Mouse (Mus musculus): ENCODE data around the gene Tmtc4. TPM values are rescaled to one million over a fixed set of nuclear protein-coding genes. Genes with fewer than 3 reads are reported as not detected.

Tmtc4 gene
- total and polyA plus RNA-seq, 3 experiments, result 1.4 to 3.3 (median 2.7) TPM

- no peak for DNase-seq (ENCODE audit: extremely low read depth)
- Histone ChIP-seq H3K79me2 (replicated peaks; ENCODE audit: control insufficient read depth, extremely low read depth, insufficient read depth, poor library complexity, severe bottlenecking) (no peaks in the 10 kb centered on the region), H3K9ac (ENCODE audit: insufficient read depth, low read depth) (no peak overlapping the region), H3K4me2 (ENCODE audit: insufficient read depth, low read depth, poor library complexity, severe bottlenecking) (no peak overlapping the region), H3K4me1 (ENCODE audit: control insufficient read depth in 1 of 2, insufficient read depth in 2 of 2) (peaks cover 0 to 17% of the 10 kb centered on the region in 2 experiments; a peak in 2 of 4 replicates), H3K27me3 (replicated peaks) (no peaks in the 10 kb centered on the region), H3K4me3 (replicated peaks in 1 of 3; ENCODE audit: low read depth in 2 of 3, low read length in 2 of 3, poor library complexity in 1 of 3) (no peak overlapping the region), H3K27ac (ENCODE audit: insufficient read depth, low read depth) (no peak overlapping the region), H3K9me3 (replicated peaks; ENCODE audit: low read length) (no peaks in the 10 kb centered on the region), H3K36me3 (replicated peaks in 1 of 2; ENCODE audit: control insufficient read depth in 1 of 2, insufficient read depth in 1 of 2, low read length in 1 of 2) (peaks cover 40 to 61% of the 10 kb centered on the region in 2 experiments)
- TF ChIP-seq ELF1 (IDR thresholded peaks at IDR 0.05; ENCODE audit: low read depth, low read length), result no peak
- no peak for TF ChIP-seq USF2 (conservative IDR thresholded peaks at IDR 0.05; ENCODE audit: low read depth, low read length)
- TF ChIP-seq PAX5 (IDR thresholded peaks at IDR 0.05; ENCODE audit: low read length), result no peak
- TF ChIP-seq MEF2A (IDR thresholded peaks at IDR 0.05; ENCODE audit: borderline replicate concordance, low read depth, low read length), result no peak
- TF ChIP-seq USF1 (IDR thresholded peaks at IDR 0.05; ENCODE audit: low read depth, low read length), result no peak
- no peak for TF ChIP-seq IRF4 (IDR thresholded peaks at IDR 0.05; ENCODE audit: low read depth, low read length)
- TF ChIP-seq MYC (IDR thresholded peaks at IDR 0.05; ENCODE audit: low read depth, low read length), result no peak
- in situ Hi-C loops (cut with MboI; ENCODE audit: low pct_ligation_motif_present, low pct_unique_long_range_greater_than_20kb, low sequenced_read_pairs), result loop anchor here (25.0 kb wide), 2 partner anchors 371 to 671 kb away; no protein-coding TSS in a partner anchor
- dilution Hi-C loops (cut with MboI; ENCODE audit: extremely low pct_ligation_motif_present, extremely low pct_unique_long_range_greater_than_20kb, low sequenced_read_pairs), result no loop called here
Measured at GRCm38 (mm10) chr14:122883410-122883806, 100.4 kb downstream of the Tmtc4 start.

GRCm38 (mm10) chr14:122882795-122883409 is 100.9 kb downstream of the Tmtc4 start:
- in situ Hi-C loops (cut with MboI; ENCODE audit: low pct_ligation_motif_present, low pct_unique_long_range_greater_than_20kb, low sequenced_read_pairs), result loop anchor here (25.0 kb wide), 2 partner anchors 371 to 671 kb away; no protein-coding TSS in a partner anchor
- Histone ChIP-seq H3K79me2 (replicated peaks; ENCODE audit: control insufficient read depth, extremely low read depth, insufficient read depth, poor library complexity, severe bottlenecking) (no peaks in the 10 kb centered on the region), H3K27me3 (replicated peaks) (no peaks in the 10 kb centered on the region), H3K36me3 (replicated peaks in 1 of 2; ENCODE audit: control insufficient read depth in 1 of 2, insufficient read depth in 1 of 2, low read length in 1 of 2) (peaks cover 41 to 58% of the 10 kb centered on the region in 2 experiments), H3K27ac (ENCODE audit: insufficient read depth, low read depth) (no peak overlapping the region), H3K9me3 (replicated peaks; ENCODE audit: low read length) (no peaks in the 10 kb centered on the region), H3K4me3 (replicated peaks in 1 of 3; ENCODE audit: low read depth in 2 of 3, low read length in 2 of 3, poor library complexity in 1 of 3) (no peak overlapping the region), H3K4me1 (ENCODE audit: control insufficient read depth in 1 of 2, insufficient read depth in 2 of 2) (peaks cover 0 to 17% of the 10 kb centered on the region in 2 experiments; a peak in 2 of 4 replicates), H3K9ac (ENCODE audit: insufficient read depth, low read depth) (no peak overlapping the region), H3K4me2 (ENCODE audit: insufficient read depth, low read depth, poor library complexity, severe bottlenecking) (no peak overlapping the region)
- DNase-seq (ENCODE audit: extremely low read depth), result no peak
- TF ChIP-seq KAT2A (IDR thresholded peaks at IDR 0.05; ENCODE audit: insufficient replicate concordance, low read length) (no peak), MEF2A (IDR thresholded peaks at IDR 0.05; ENCODE audit: borderline replicate concordance, low read depth, low read length) (no peak), BHLHE40 (IDR thresholded peaks at IDR 0.05; ENCODE audit: low read depth, low read length) (no peak), USF2 (conservative IDR thresholded peaks at IDR 0.05; ENCODE audit: low read depth, low read length) (no peak), USF1 (IDR thresholded peaks at IDR 0.05; ENCODE audit: low read depth, low read length) (no peak), CHD1 (IDR thresholded peaks at IDR 0.05; ENCODE audit: low read depth, low read length) (no peak), CTCF (conservative IDR thresholded peaks at IDR 0.05 in 1 of 2, IDR thresholded peaks at IDR 0.05 in 1 of 2; ENCODE audit: low read depth in 2 of 2, low read length in 2 of 2) (no peak), MAZ (IDR thresholded peaks at IDR 0.05; ENCODE audit: low read depth, low read length) (no peak), ZMIZ1 (IDR thresholded peaks at IDR 0.05; ENCODE audit: low read depth, low read length) (no peak), NELFE (IDR thresholded peaks at IDR 0.05; ENCODE audit: low read depth, low read length) (no peak), EP300 (IDR thresholded peaks at IDR 0.05; ENCODE audit: low read length) (no peak), ZNF384 (IDR thresholded peaks at IDR 0.05; ENCODE audit: low read depth, low read length) (no peak), UBTF (IDR thresholded peaks at IDR 0.05; ENCODE audit: low read depth, low read length) (no peak)
- dilution Hi-C loops (cut with MboI; ENCODE audit: extremely low pct_ligation_motif_present, extremely low pct_unique_long_range_greater_than_20kb, low sequenced_read_pairs), result no loop called here

Measured in CH12.LX (cell line).